Mouse (Mus musculus) myocyte (in vitro differentiated cells): Measurements from ENCODE around the gene Wdr27.

Experiments used
- CEBPB ChIP-seq: IDR thresholded peaks from 2 replicates; pipeline ENCODE4 v1.6.1; 2011; ENCODE audit warnings: mild to moderate bottlenecking, moderate library complexity; ENCODE audit not compliant: poor library complexity, insufficient read depth, severe bottlenecking
- E2F4 ChIP-seq: IDR thresholded peaks from one replicate; pipeline ENCODE4 v1.6.1; 2011; ENCODE audit warnings: mild to moderate bottlenecking, control low read depth, moderate library complexity; ENCODE audit not compliant: insufficient read depth
- MAX ChIP-seq: IDR thresholded peaks from one replicate; pipeline ENCODE4 v1.6.1; 2011; ENCODE audit warnings: low read depth, mild to moderate bottlenecking, control low read depth
- MYOD1 ChIP-seq, 3 experiments: IDR thresholded peaks; one replicate each; pipeline ENCODE4 v1.6.1; 2011; ENCODE audit warnings: control low read depth in 2 of 3, low read depth in 2 of 3, mild to moderate bottlenecking in 2 of 3, moderate library complexity in 1 of 3; ENCODE audit not compliant: insufficient read length in 2 of 3, control insufficient read depth in 1 of 3
- POLR2A ChIP-seq: IDR thresholded peaks from one replicate; pipeline ENCODE4 v1.6.1; 2011; ENCODE audit warnings: low read depth, mild to moderate bottlenecking, control low read depth, moderate library complexity; ENCODE audit not compliant: insufficient read length
- POLR2AphosphoS2 ChIP-seq: IDR thresholded peaks from one replicate; pipeline ENCODE4 v1.6.1; 2011; ENCODE audit warnings: low read depth, control low read depth; ENCODE audit not compliant: insufficient read length
- REST ChIP-seq: IDR thresholded peaks from one replicate; pipeline ENCODE4 v1.6.1; 2011; ENCODE audit warnings: mild to moderate bottlenecking, control low read depth, moderate library complexity; ENCODE audit not compliant: insufficient read depth, insufficient read length
- SRF ChIP-seq: IDR thresholded peaks from one replicate; pipeline ENCODE4 v1.6.1; 2011; ENCODE audit warnings: low read depth; ENCODE audit not compliant: control insufficient read depth, insufficient read length
- TCF12 ChIP-seq: IDR thresholded peaks from one replicate; pipeline ENCODE4 v1.6.1; 2011; ENCODE audit warnings: mild to moderate bottlenecking, control low read depth; ENCODE audit not compliant: poor library complexity, insufficient read depth, severe bottlenecking
- TCF3 ChIP-seq: IDR thresholded peaks from one replicate; pipeline ENCODE4 v1.6.1; 2011; ENCODE audit warnings: low read depth, control low read depth; ENCODE audit not compliant: insufficient read length
- USF1 ChIP-seq: IDR thresholded peaks from one replicate; pipeline ENCODE4 v1.6.1; 2011; ENCODE audit warnings: low read depth, mild to moderate bottlenecking, control low read depth, moderate library complexity

DNA sequence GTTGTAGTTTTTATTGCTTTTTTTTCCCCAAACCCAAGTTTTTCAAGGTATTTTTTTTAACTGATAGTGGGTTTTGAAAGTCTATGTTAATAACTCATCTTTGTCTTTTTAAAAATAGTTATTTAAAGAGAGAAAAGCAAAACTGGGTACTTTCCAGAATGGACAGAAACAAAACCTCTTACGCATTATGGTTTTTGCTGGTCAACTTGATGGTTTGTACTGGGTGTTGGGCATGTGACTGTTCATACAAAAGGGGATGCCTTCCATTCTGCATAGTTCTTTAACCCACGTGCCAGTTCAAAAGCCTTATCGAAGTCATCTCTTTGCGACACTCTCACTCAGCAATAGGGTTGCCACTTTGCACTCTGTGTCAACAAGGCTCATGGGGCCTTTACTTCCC is 147.9 kb downstream of the Wdr27 start:
- no peak for TF ChIP-seq MYOD1 (IDR thresholded peaks at IDR 0.05; ENCODE audit: control insufficient read depth in 1 of 3, insufficient read length in 2 of 3, low read depth in 2 of 3)
- no peak for TF ChIP-seq POLR2A
- TF ChIP-seq MAX: no peak
- TF ChIP-seq USF1: peak; percentile 56
- no peak for TF ChIP-seq TCF12
- no peak for TF ChIP-seq TCF3
- TF ChIP-seq REST: no peak
- TF ChIP-seq CEBPB: no peak
- TF ChIP-seq POLR2AphosphoS2: no peak
- TF ChIP-seq E2F4: no peak
- TF ChIP-seq SRF: no peak
